Mouse (Mus musculus) lung, postnatal 0 days (tissue): Measurements from ENCODE around the gene C2.

Experiments used
- CTCF ChIP-seq: IDR thresholded peaks from 2 replicates; pipeline ENCODE4 v1.5.1; 2016; ENCODE audit warnings: antibody characterized with exemption, mild to moderate bottlenecking
- EP300 ChIP-seq: IDR thresholded peaks from 2 replicates; pipeline ENCODE4 v1.6.1; 2016; ENCODE audit warnings: antibody characterized with exemption, mild to moderate bottlenecking, control low read depth

- TF ChIP-seq CTCF: no peak
- no peak for TF ChIP-seq EP300
Observed at GRCm38 (mm10) chr17:34897373-34898159, 499 bp downstream of the C2 start.
